Mouse (Mus musculus): ENCODE data around the gene Bdkrb2. TPM values are rescaled to one million over a fixed set of nuclear protein-coding genes. Genes with fewer than 3 reads are reported as not detected.

Bdkrb2 gene
- polyA plus RNA-seq, 1 experiment: 8.3 TPM

- Histone ChIP-seq H3K27ac (ENCODE audit: insufficient read depth, low read depth, low read length) (no peak overlapping the region), H3K4me3 (ENCODE audit: low read depth, low read length) (no peak overlapping the region), H3K27me3 (ENCODE audit: control insufficient read depth, insufficient read depth, low read length) (no peaks in the 10 kb centered on the region), H3K36me3 (ENCODE audit: control insufficient read depth, insufficient read depth, low read length) (no peaks in the 10 kb centered on the region), H3K4me1 (ENCODE audit: control insufficient read depth, insufficient read depth, insufficient read length, low read length) (no peaks in the 10 kb centered on the region)
- 72% methylated on average over 7 of the region's 7 CpGs for WGBS
- TF ChIP-seq CTCF (IDR thresholded peaks at IDR 0.05; ENCODE audit: extremely low read depth, insufficient read length, insufficient replicate concordance, low read depth, low read length) (no peak), POLR2A (IDR thresholded peaks at IDR 0.05; ENCODE audit: low read depth, low read length) (no peak)
These were observed 27.8 kb downstream of the Bdkrb2 start for GRCm38 (mm10) chr12:105590786-105591185.

GRCm38 (mm10) chr12:105592361-105592761 is 29.3 kb downstream of the Bdkrb2 start:
- 93% methylated on average over 23 of the region's 23 CpGs for WGBS
- H3K36me3 ChIP-seq (ENCODE audit: control insufficient read depth, insufficient read depth, low read length): no peaks in the 10 kb centered on the region
- no peaks in the 10 kb centered on the region for H3K27me3 ChIP-seq (ENCODE audit: control insufficient read depth, insufficient read depth, low read length)
- no peaks in the 10 kb centered on the region for H3K4me1 ChIP-seq (ENCODE audit: control insufficient read depth, insufficient read depth, insufficient read length, low read length)
- H3K4me3 ChIP-seq (ENCODE audit: low read depth, low read length): no peak overlapping the region
- H3K27ac ChIP-seq (ENCODE audit: insufficient read depth, low read depth, low read length): no peak overlapping the region
- no peak for TF ChIP-seq POLR2A (IDR thresholded peaks at IDR 0.05; ENCODE audit: low read depth, low read length)
- no peak for TF ChIP-seq CTCF (IDR thresholded peaks at IDR 0.05; ENCODE audit: extremely low read depth, insufficient read length, insufficient replicate concordance, low read depth, low read length)

DNA sequence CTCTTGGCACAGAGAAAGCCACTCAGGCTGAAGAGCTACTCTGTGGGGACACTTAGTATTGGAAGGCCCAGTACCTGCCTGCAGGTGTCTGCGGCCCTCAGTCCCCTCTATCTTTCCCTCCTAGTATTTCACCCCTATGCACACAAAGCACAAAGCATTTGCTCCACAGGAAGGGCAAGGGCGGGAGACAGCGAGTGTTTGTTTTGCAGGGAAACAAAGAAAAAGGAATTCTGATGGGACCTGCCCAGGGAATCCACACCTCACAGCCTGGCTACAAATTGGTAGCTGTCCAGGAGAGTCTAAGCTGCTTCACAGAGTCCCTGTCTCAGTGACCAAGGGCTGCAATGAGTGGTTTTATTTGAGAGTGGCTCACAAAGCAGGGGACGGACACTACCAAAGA is 30.4 kb downstream of the Bdkrb2 start:
- Histone ChIP-seq H3K27ac (ENCODE audit: insufficient read depth, low read depth, low read length) (no peak overlapping the region), H3K4me1 (ENCODE audit: control insufficient read depth, insufficient read depth, insufficient read length, low read length) (no peaks in the 10 kb centered on the region), H3K36me3 (ENCODE audit: control insufficient read depth, insufficient read depth, low read length) (no peaks in the 10 kb centered on the region), H3K27me3 (ENCODE audit: control insufficient read depth, insufficient read depth, low read length) (no peaks in the 10 kb centered on the region), H3K4me3 (ENCODE audit: low read depth, low read length) (no peak overlapping the region)
- TF ChIP-seq POLR2A (IDR thresholded peaks at IDR 0.05; ENCODE audit: low read depth, low read length) (no peak), CTCF (IDR thresholded peaks at IDR 0.05; ENCODE audit: extremely low read depth, insufficient read length, insufficient replicate concordance, low read depth, low read length) (no peak)
- WGBS: 48% methylated on average over 4 of the region's 4 CpGs

DNA sequence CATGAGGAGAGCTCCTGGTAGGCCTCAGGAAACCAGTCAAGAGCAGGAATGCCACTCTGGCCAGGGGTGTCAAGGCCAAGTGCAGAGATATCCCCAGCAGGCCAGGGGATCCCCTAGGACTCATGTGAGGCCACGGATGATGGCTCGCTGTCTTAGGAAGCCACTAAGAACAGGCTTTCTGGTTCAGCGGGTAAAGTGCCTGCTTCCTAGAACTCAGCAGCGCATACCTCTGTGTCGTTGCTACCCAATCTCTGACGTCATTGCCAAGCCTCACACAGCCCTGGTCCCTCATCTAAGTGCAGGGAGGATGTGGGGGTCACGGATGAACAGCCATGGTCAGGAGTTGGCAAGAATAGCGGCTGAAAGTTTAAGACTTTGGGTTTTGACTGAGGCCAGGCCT is 34.1 kb downstream of the Bdkrb2 start:
- no peak overlapping the region for H3K4me3 ChIP-seq (ENCODE audit: low read depth, low read length)
- TF ChIP-seq CTCF (IDR thresholded peaks at IDR 0.05; ENCODE audit: extremely low read depth, insufficient read length, insufficient replicate concordance, low read depth, low read length) (no peak), POLR2A (IDR thresholded peaks at IDR 0.05; ENCODE audit: low read depth, low read length) (no peak)
- H3K36me3 ChIP-seq (ENCODE audit: control insufficient read depth, insufficient read depth, low read length): no peaks in the 10 kb centered on the region
- WGBS: 79% methylated on average over 8 of the region's 8 CpGs
- H3K4me1 ChIP-seq (ENCODE audit: control insufficient read depth, insufficient read depth, insufficient read length, low read length): no peaks in the 10 kb centered on the region
- H3K27ac ChIP-seq (ENCODE audit: insufficient read depth, low read depth, low read length): no peak overlapping the region
- no peaks in the 10 kb centered on the region for H3K27me3 ChIP-seq (ENCODE audit: control insufficient read depth, insufficient read depth, low read length)

- H3K36me3 ChIP-seq (ENCODE audit: control insufficient read depth, insufficient read depth, low read length): no peaks in the 10 kb centered on the region
- H3K27me3 ChIP-seq (ENCODE audit: control insufficient read depth, insufficient read depth, low read length): no peaks in the 10 kb centered on the region
- no peak overlapping the region for H3K4me3 ChIP-seq (ENCODE audit: low read depth, low read length)
- TF ChIP-seq CTCF (IDR thresholded peaks at IDR 0.05; ENCODE audit: extremely low read depth, insufficient read length, insufficient replicate concordance, low read depth, low read length) (no peak), POLR2A (IDR thresholded peaks at IDR 0.05; ENCODE audit: low read depth, low read length) (no peak)
- H3K27ac ChIP-seq (ENCODE audit: insufficient read depth, low read depth, low read length): no peak overlapping the region
- H3K4me1 ChIP-seq (ENCODE audit: control insufficient read depth, insufficient read depth, insufficient read length, low read length): no peaks in the 10 kb centered on the region
- WGBS: 71% methylated on average over 10 of the region's 10 CpGs
These were observed 35.5 kb downstream of the Bdkrb2 start for GRCm38 (mm10) chr12:105598503-105598902.

DNA sequence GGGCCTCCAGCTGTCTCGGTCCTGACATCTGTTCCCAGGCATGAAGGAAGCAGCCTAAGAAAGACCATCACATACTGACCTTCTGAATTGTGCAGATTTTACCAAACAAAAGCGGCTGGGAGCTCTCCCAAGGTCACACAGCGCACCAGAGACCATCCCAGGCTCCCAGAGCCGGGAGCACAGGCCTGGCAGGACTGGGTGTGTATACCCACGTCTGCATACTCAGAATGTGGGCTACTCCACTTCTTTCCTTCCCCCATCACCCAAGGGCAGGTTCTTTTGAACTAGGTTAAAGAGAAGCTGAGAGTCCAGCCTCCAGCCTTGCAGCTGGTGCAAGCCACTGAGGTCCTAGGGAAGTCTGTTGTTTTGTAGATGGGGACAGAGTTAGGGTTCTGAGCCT is 36.1 kb downstream of the Bdkrb2 start:
- Histone ChIP-seq H3K4me3 (ENCODE audit: low read depth, low read length) (no peak overlapping the region), H3K36me3 (ENCODE audit: control insufficient read depth, insufficient read depth, low read length) (no peaks in the 10 kb centered on the region), H3K27me3 (ENCODE audit: control insufficient read depth, insufficient read depth, low read length) (no peaks in the 10 kb centered on the region), H3K4me1 (ENCODE audit: control insufficient read depth, insufficient read depth, insufficient read length, low read length) (no peaks in the 10 kb centered on the region), H3K27ac (ENCODE audit: insufficient read depth, low read depth, low read length) (no peak overlapping the region)
- WGBS: 46% methylated on average over 5 of the region's 5 CpGs
- no peak for TF ChIP-seq CTCF (IDR thresholded peaks at IDR 0.05; ENCODE audit: extremely low read depth, insufficient read length, insufficient replicate concordance, low read depth, low read length)
- TF ChIP-seq POLR2A (IDR thresholded peaks at IDR 0.05; ENCODE audit: low read depth, low read length): no peak

DNA sequence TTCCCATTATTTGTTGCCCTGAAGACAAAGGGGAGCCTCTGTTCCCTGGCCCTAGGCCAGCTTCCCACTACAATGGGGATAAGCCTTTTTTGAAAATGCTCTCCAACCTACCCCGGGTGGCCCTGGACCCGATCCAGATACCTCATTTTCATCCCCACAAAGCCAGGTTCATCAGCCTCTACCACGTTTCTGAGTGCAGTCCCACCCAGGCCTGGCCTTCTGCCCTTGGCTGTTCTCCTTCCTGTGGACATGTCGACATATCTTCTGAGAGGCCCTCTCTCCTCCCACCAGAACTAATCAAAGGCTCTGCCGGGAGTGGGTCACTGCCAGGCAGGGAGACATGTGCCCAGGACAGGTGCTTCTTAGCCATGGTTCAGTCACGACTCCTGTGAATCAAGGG is 38.6 kb downstream of the Bdkrb2 start:
- TF ChIP-seq CTCF (IDR thresholded peaks at IDR 0.05; ENCODE audit: extremely low read depth, insufficient read length, insufficient replicate concordance, low read depth, low read length) (no peak), POLR2A (IDR thresholded peaks at IDR 0.05; ENCODE audit: low read depth, low read length) (no peak)
- Histone ChIP-seq H3K36me3 (ENCODE audit: control insufficient read depth, insufficient read depth, low read length) (no peaks in the 10 kb centered on the region), H3K27me3 (ENCODE audit: control insufficient read depth, insufficient read depth, low read length) (no peaks in the 10 kb centered on the region), H3K4me3 (ENCODE audit: low read depth, low read length) (no peak overlapping the region), H3K4me1 (ENCODE audit: control insufficient read depth, insufficient read depth, insufficient read length, low read length) (no peaks in the 10 kb centered on the region), H3K27ac (ENCODE audit: insufficient read depth, low read depth, low read length) (no peak overlapping the region)
- WGBS: 45% methylated on average over 6 of the region's 6 CpGs

Measured in small intestine, adult 2 months (tissue).